In genomic region chr5:66153486-66153885, GRCm38 (mm10) we compare ENCODE assay signal across 31 mouse cellular contexts. TPM values are rescaled to one million over a fixed set of nuclear protein-coding genes. Genes with fewer than 3 reads are reported as not detected.
DNase-seq lines count a peak whose midpoint lies in the region; ATAC-seq and TF ChIP-seq lines count a peak whose summit lies in the region.
"Had no signal": no experiment of that assay in that cellular context is flagged by ENCODE, and none has a peak within 500 bp of the region (broad histone marks: within the 10 kb centered on the region; RNA-seq: fewer than 3 reads in every experiment).

No protein-coding gene starts in this region.

- H3K9ac ChIP-seq in lung, embryonic 14.5 days: no peak overlapping the region
- H3K9ac ChIP-seq in lung, postnatal 0 days (replicated peaks; ENCODE audit: low read depth): no peak overlapping the region
- H3K9ac ChIP-seq: embryonic facial prominence, embryonic 15.5 days; hindbrain, embryonic 12.5 days; liver, embryonic 12.5 days; liver, postnatal 0 days had no signal

- no peak for DNase-seq in lung, embryonic 14.5 days
- DNase-seq in lung, postnatal 0 days (ENCODE audit: low spot score): no peak
- peak; percentile 27 for DNase-seq in induced T-regulatory cell, adult 2 months (ENCODE audit: low read depth)
- DNase-seq in thymus, postnatal 10 days (ENCODE audit: low spot score in 2 of 2): peak; percentile 43 to 54
- no peak for DNase-seq in layer of hippocampus, adult 9-10 months (ENCODE audit: low spot score)
- no peak for DNase-seq in frontal cortex, postnatal 25 days (ENCODE audit: low spot score in 2 of 2)
- DNase-seq in neural tube, embryonic 10.5 days (ENCODE audit: extremely low spot score, low spot score): no peak
- DNase-seq: adrenal gland, postnatal 14 days; cerebellum, adult 18-20 months; cerebellum, postnatal 14 days; heart, postnatal 36 days; kidney, adult 8-10 months; kidney, postnatal 4 days; layer of hippocampus, postnatal 36 days; left cerebral cortex, postnatal 4 days; liver, postnatal 0 days; lung, postnatal 10 days; midbrain, embryonic 14.5 days; right cerebral cortex, postnatal 25 days; spleen, adult 18-20 months had no signal

- no peak for ATAC-seq in lung, embryonic 14.5 days (ENCODE audit: insufficient read depth)
- ATAC-seq in lung, postnatal 0 days: no peak
- no peak for ATAC-seq in frontal cortex, adult (ENCODE audit: low TSS enrichment)
- ATAC-seq: forebrain, embryonic 14.5 days; hindbrain, postnatal 0 days; intestine, embryonic 16.5 days; liver, embryonic 12.5 days; liver, postnatal 0 days had no signal

- H3K27ac ChIP-seq in lung, embryonic 14.5 days (ENCODE audit: low read depth): 0 out of 2 replicates have a peak overlapping the region, but pooled peaks have one; percentile 18
- no peak overlapping the region for H3K27ac ChIP-seq in lung, postnatal 0 days (ENCODE audit: low read length)
- H3K27ac ChIP-seq: embryonic facial prominence, embryonic 10.5 days; embryonic facial prominence, embryonic 15.5 days; hindbrain, embryonic 12.5 days; hindbrain, postnatal 0 days; kidney, postnatal 0 days; liver, embryonic 12.5 days; macrophage had no signal

- no peaks in the 10 kb centered on the region for H3K9me3 ChIP-seq in lung, embryonic 14.5 days (ENCODE audit: low read depth, low read length)
- H3K9me3 ChIP-seq in lung, postnatal 0 days (ENCODE audit: low read length): no peaks in the 10 kb centered on the region
- H3K9me3 ChIP-seq: embryonic facial prominence, embryonic 10.5 days; embryonic facial prominence, embryonic 15.5 days; hindbrain, embryonic 12.5 days; liver, embryonic 12.5 days had no signal

- TF ChIP-seq CTCF in lung, embryonic 14.5 days (IDR thresholded peaks at IDR 0.05; ENCODE audit: low read depth): no peak
- no peak for TF ChIP-seq CTCF in lung, postnatal 0 days (IDR thresholded peaks at IDR 0.05)

- peaks cover 27% of the 10 kb centered on the region for H3K27me3 ChIP-seq in lung, embryonic 14.5 days (ENCODE audit: insufficient read depth, low read length)
- 0 out of 2 replicates have a peak, but pooled peaks cover 2% of the 10 kb centered on the region for H3K27me3 ChIP-seq in lung, postnatal 0 days (replicated peaks; ENCODE audit: insufficient read depth, low read length)

- no peaks in the 10 kb centered on the region for H3K4me1 ChIP-seq in lung, embryonic 14.5 days (ENCODE audit: insufficient read depth)
- no peaks in the 10 kb centered on the region for H3K4me1 ChIP-seq in lung, postnatal 0 days (ENCODE audit: insufficient read depth, low read depth, low read length)

- no peaks in the 10 kb centered on the region for H3K36me3 ChIP-seq in lung, embryonic 14.5 days (ENCODE audit: insufficient read depth)
- H3K36me3 ChIP-seq in lung, postnatal 0 days (ENCODE audit: insufficient read depth, low read length): no peaks in the 10 kb centered on the region
- H3K36me3 ChIP-seq: embryonic facial prominence, embryonic 10.5 days; embryonic facial prominence, embryonic 15.5 days; hindbrain, embryonic 12.5 days; liver, embryonic 12.5 days had no signal

- H3K4me3 ChIP-seq in lung, embryonic 14.5 days (ENCODE audit: low read depth, low read length): no peak overlapping the region
- H3K4me3 ChIP-seq in lung, postnatal 0 days (ENCODE audit: low read depth, low read length): no peak overlapping the region
- H3K4me3 ChIP-seq: embryonic facial prominence, embryonic 10.5 days; embryonic facial prominence, embryonic 15.5 days; hindbrain, embryonic 12.5 days; liver, embryonic 12.5 days had no signal

- 33% methylated on average over 5 of the region's 5 CpGs for WGBS in lung, embryonic 14.5 days
- 19% methylated on average over 5 of the region's 5 CpGs for WGBS in lung, postnatal 0 days

- TF ChIP-seq EP300 in lung, postnatal 0 days (IDR thresholded peaks at IDR 0.05): no peak

- no peak overlapping the region for H3K4me2 ChIP-seq in lung, embryonic 14.5 days
- no peak overlapping the region for H3K4me2 ChIP-seq in lung, postnatal 0 days (replicated peaks; ENCODE audit: low read depth, low read length)
- H3K4me2 ChIP-seq: embryonic facial prominence, embryonic 15.5 days; heart, embryonic 11.5 days; hindbrain, embryonic 12.5 days; liver, embryonic 12.5 days had no signal

RNA-seq across cellular contexts. Expression of gene Rbm47, which starts 19.4 kb away (rescaled TPM):
- 18.5 and 18.8 TPM in 2 replicates for polyA plus RNA-seq in lung, embryonic 14.5 days (2014; fragmentation: Nextera tagmentation; extraction: Ambion mirVana)
- polyA plus RNA-seq in lung, postnatal 0 days (2015; fragmentation: Nextera tagmentation; extraction: Ambion mirVana): 41.5 and 50.2 TPM in 2 replicates

Comparison
In these comparisons a context has a peak if more than half of its experiments do, and no peak if none do; other contexts are left out.
1. DNase-seq: peak in induced T-regulatory cell, adult 2 months (single experiment) and thymus, postnatal 10 days (2 of 2); none in lung, embryonic 14.5 days (single experiment), lung, postnatal 0 days (single experiment), layer of hippocampus, adult 9-10 months (single experiment), frontal cortex, postnatal 25 days (0 of 2) and neural tube, embryonic 10.5 days (single experiment).